Mouse (Mus musculus): Measurements from ENCODE around the gene Igfbp4.

Gene Igfbp4

GRCm38 (mm10) chr11:99041051-99041729, at the start of gene Igfbp4:
Igfbp4 (plus strand) TSS chr11:99041244.
- DNase-seq (ENCODE audit: extremely low read depth, low read depth) = no peak

- no peak for DNase-seq (ENCODE audit: extremely low read depth, low read depth)
Measured at GRCm38 (mm10) chr11:98995987-98996386, 45.1 kb upstream of the Igfbp4 start.

- DNase-seq (ENCODE audit: extremely low read depth, low read depth) = no peak
Measured at GRCm38 (mm10) chr11:98997659-98998058, 43.4 kb upstream of the Igfbp4 start.

GRCm38 (mm10) chr11:98998776-98999175, 42.3 kb upstream of the Igfbp4 start:
- DNase-seq (ENCODE audit: extremely low read depth, low read depth) = no peak

- no peak for DNase-seq (ENCODE audit: extremely low read depth, low read depth)
Measured at GRCm38 (mm10) chr11:98999243-98999642, 41.8 kb upstream of the Igfbp4 start.

GRCm38 (mm10) chr11:99006788-99007187, 34.3 kb upstream of the Igfbp4 start:
- DNase-seq (ENCODE audit: extremely low read depth, low read depth) = no peak

GRCm38 (mm10) chr11:99010124-99010523, 30.9 kb upstream of the Igfbp4 start:
- DNase-seq (ENCODE audit: extremely low read depth, low read depth) = no peak

- DNase-seq (ENCODE audit: extremely low read depth, low read depth) = no peak
Measured at GRCm38 (mm10) chr11:99010706-99011105, 30.3 kb upstream of the Igfbp4 start.

- no peak for DNase-seq (ENCODE audit: extremely low read depth, low read depth)
Measured at GRCm38 (mm10) chr11:99013856-99014255, 27.2 kb upstream of the Igfbp4 start.

GRCm38 (mm10) chr11:99019844-99020243, 21.2 kb upstream of the Igfbp4 start:
- no peak for DNase-seq (ENCODE audit: extremely low read depth, low read depth)

GRCm38 (mm10) chr11:99022384-99022933, 18.6 kb upstream of the Igfbp4 start:
- no peak for DNase-seq (ENCODE audit: extremely low read depth, low read depth)

GRCm38 (mm10) chr11:99023094-99023493, 17.9 kb upstream of the Igfbp4 start:
- peak; percentile 25 for DNase-seq (ENCODE audit: extremely low read depth, low read depth)

GRCm38 (mm10) chr11:99023500-99024467, 17.3 kb upstream of the Igfbp4 start, which contains the start of gene Top2a:
Top2a (minus strand) TSS chr11:99024189.
- DNase-seq (ENCODE audit: extremely low read depth, low read depth) = peak; percentile 97

- DNase-seq (ENCODE audit: extremely low read depth, low read depth) = no peak
Measured at GRCm38 (mm10) chr11:99024468-99025134, 16.4 kb upstream of the Igfbp4 start.

- DNase-seq (ENCODE audit: extremely low read depth, low read depth) = no peak
Measured at GRCm38 (mm10) chr11:99025878-99026277, 15.2 kb upstream of the Igfbp4 start.

GRCm38 (mm10) chr11:99026899-99027440, 14.1 kb upstream of the Igfbp4 start:
- no peak for DNase-seq (ENCODE audit: extremely low read depth, low read depth)

GRCm38 (mm10) chr11:99035350-99035749, 5.7 kb upstream of the Igfbp4 start:
- DNase-seq (ENCODE audit: extremely low read depth, low read depth) = no peak

GRCm38 (mm10) chr11:99036254-99036653, 4.8 kb upstream of the Igfbp4 start:
- no peak for DNase-seq (ENCODE audit: extremely low read depth, low read depth)

- peak; percentile 82 for DNase-seq (ENCODE audit: extremely low read depth, low read depth)
Measured at GRCm38 (mm10) chr11:99039782-99040181, 1.3 kb upstream of the Igfbp4 start.

- DNase-seq (ENCODE audit: extremely low read depth, low read depth) = peak; percentile 60
Measured at GRCm38 (mm10) chr11:99040346-99040974, 584 bp upstream of the Igfbp4 start.
